Mouse (Mus musculus): ENCODE measurements around the gene Rab3c. TPM values are rescaled to one million over a fixed set of nuclear protein-coding genes. Genes with fewer than 3 reads are reported as not detected.

Gene Rab3c
- total RNA-seq, 2 experiments from 2014 or later = 21.2 to 24.4 TPM

DNA sequence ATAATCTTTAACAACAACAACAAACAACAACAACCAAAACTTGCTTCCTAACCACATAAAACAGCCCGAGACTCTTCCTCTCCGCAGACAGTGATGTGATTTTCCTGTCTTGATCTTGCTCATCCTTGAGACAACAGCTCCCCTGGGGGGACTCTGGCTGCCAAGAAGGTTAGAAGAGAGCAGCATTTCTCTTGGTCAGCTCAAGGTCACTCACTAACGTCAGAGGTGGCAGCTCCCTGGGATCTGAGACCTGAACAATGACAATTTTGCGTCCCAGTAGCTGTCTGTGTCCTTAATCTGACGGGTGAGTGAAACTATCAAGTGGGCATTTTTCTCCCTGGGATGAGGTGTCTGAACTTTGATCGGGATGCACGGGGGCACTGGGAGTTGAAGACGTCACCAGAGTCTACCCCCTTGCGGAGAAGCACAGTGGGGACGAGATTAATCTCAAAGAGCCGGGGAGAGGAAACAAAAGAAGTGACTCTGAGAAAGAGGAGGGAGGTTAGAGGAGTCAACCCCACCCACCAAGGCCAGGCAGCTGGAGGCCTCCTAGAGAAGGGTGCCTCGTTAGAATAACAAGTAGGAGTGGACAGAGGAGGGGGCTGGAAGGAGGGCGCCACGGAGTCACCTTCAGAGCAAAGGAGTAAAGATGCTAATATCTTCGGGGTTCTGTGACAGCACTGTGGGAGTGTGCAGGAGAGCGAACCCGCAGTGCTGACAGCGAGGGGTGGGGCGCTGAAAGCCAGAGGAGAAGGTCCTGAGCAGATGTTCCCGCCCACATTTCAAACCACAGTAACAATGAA, 261.7 kb downstream of the Rab3c start:
- DNase-seq = peak; percentile 65

DNA sequence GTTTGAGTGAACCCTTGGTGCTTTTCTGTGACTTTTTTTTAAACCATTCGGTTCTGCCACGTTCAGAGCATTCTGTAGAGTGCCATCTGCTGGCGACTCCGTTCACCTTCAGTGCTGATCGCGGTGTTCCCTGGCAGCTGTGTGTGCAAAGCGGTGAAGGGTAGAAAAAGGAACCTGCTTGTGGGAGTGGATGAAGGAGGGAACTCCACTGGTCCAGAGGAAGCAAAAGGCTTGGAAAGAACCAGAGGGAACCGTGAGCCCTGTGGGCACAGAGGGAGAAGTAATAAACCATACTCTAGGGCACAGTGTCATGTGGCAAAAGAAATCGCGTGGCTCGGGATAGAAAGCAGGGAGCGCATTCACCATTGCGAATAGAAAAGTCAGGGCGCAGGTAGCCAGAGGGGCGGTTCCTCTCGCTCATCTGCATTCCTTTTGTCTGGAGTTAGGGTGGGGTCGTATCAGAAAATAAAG, 262.3 kb downstream of the Rab3c start:
- DNase-seq = peak; percentile 89

DNA sequence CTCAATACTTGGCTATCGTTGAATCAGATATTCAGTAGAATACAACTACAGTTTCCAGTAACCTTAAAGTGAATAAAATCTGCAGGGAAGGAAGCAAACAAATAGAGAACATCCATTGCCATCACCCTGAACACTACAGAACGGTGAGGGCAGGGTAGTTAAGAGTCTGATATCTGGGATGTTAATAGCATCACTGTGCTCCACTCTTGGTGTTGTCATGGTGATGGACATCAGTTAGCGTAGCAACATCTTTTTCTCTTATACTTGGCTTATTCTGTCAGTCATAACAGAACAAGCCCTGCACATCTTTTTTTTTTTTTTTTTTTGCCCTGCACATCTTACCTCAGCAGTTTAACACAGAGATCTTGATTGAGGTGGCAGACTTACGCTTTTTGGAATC, 268.8 kb downstream of the Rab3c start:
- no peak for DNase-seq

DNA sequence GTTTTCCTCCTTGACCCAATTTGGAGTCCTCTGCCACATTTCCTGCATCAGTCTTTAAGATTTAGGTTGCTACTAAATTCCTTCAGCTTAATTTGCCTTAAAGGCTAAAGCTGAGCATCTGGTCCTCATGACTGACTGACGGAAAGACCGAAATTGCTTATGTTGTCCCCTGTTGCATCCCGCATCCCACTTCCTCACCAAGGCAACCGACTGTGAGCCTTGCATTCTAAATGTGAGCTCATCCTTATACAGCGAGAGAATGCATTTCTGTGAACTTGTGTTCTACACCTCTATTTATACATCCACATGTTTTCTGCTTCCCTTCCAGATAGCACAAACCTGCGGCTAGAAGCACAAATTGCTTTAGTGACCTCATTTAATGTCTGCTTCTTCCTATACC, 269.9 kb downstream of the Rab3c start:
- DNase-seq = no peak

DNA sequence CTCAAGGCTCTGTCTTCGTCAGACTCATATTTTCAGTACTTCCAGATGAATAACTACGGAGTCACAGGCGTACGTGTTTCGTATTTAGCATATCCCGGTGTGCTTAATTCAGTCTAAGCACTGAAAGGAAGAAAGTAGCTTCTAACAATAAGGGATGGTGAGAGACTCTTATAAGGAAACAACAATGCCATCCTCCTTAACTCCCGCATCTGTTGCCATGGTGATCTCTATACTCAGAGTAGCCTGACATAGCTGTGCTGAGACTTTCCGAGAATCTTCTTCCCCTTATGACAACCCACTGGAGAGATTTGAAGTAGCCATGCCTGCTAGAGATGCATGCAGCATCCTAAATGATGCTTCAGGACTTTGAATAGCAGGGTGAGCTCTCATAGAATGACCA, 272.3 kb downstream of the Rab3c start:
- no peak for DNase-seq

DNA sequence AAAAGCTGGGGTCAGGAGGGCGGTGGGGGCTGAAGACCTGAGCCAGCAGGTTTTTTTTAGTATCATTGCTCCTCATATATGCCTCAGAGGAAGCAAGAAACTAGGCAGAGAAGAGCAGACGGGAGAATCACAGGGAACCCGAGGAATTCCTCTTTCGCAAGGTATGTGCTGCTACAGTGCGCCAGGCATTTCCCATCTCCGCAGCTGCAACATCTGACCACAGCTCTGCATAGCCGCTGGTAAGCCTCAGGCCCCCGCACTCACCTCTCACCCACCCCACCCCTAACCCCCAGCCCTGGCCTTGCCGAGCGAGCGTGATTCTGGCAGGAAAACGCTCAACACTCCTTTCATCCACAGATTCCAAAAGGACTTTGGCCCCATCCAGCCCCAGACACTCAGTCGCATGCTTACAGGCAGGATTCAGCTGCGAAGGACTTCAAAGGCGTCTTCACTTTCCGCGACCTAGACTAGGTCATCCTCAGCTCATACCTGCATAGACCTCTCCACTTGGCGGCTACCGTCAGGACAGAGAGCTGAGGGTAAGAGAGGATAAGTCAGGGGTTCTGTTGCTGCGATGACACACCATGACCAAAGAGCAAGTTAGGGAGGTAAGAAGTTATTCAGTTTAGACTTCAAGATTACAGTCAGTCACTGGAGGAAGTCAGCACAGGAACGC, 274.6 kb downstream of the Rab3c start:
- no peak for DNase-seq

Other genes starting within 250 kb of the Rab3c start
- under 1 TPM; 0.42 TPM for gene Gapt, start 76.2 kb upstream of the Rab3c start, total RNA-seq (2021)
- 10 to 100 TPM; 40.7 to 42.0 TPM for gene Plk2, start 114.0 kb upstream of the Rab3c start, total RNA-seq (2021)